Mouse (Mus musculus): ENCODE data around the gene Klhl2. TPM values are rescaled to one million over a fixed set of nuclear protein-coding genes. Genes with fewer than 3 reads are reported as not detected.
A peak's percentile ranks its signal among the peaks of the same experiment; 100 is the strongest.

The Klhl2 gene
- total RNA-seq, 4 experiments from 2014 or later: 17.2 to 18.3 (median 17.6) TPM

GRCm38 (mm10) chr8:64692651-64693201, 157.1 kb downstream of the Klhl2 start, which contains the start of gene Cpe:
Gene Cpe (minus strand): TSS chr8:64693054.
- peak; percentile 67 for DNase-seq (ENCODE audit: low spot score)

- DNase-seq (ENCODE audit: low spot score): no peak
Observed at GRCm38 (mm10) chr8:64691591-64692401, 158.0 kb downstream of the Klhl2 start.

GRCm38 (mm10) chr8:64690845-64691244, 159.0 kb downstream of the Klhl2 start:
- DNase-seq (ENCODE audit: low spot score): no peak

GRCm38 (mm10) chr8:64690306-64690705, 159.5 kb downstream of the Klhl2 start:
- no peak for DNase-seq (ENCODE audit: low spot score)

Other genes starting within 250 kb of the Klhl2 start
- 100 to 1,000 TPM; 257 to 289 (median 273) TPM for gene Cpe, start 157.0 kb downstream of the Klhl2 start, total RNA-seq (2022)
- gene Msmo1, start 116.2 kb downstream of the Klhl2 start, total RNA-seq (2022): 1 to 10 TPM; 5.1 to 9.7 (median 7.5) TPM
- 10 to 100 TPM; 23.7 to 29.5 (median 28.3) TPM for gene Tmem192, start 97.2 kb upstream of the Klhl2 start, total RNA-seq (2022)
- not detected for gene Trim75, start 137.8 kb upstream of the Klhl2 start, total RNA-seq (2022)
- not detected for gene Trim61, start 168.5 kb upstream of the Klhl2 start, total RNA-seq (2022)
- gene Trim60, start 168.6 kb upstream of the Klhl2 start, total RNA-seq (2022): not detected
- gene Apela, start 187.3 kb upstream of the Klhl2 start, total RNA-seq (2022): not detected
- not detected for gene Gm10663, start 225.0 kb upstream of the Klhl2 start, total RNA-seq (2022)